Mouse (Mus musculus): Measurements from ENCODE around the gene Snx1. TPM values are rescaled to one million over a fixed set of nuclear protein-coding genes. Genes with fewer than 3 reads are reported as not detected.

The Snx1 gene
- total and polyA plus RNA-seq, 3 experiments, result 86.4 to 186 (median 110) TPM

DNA sequence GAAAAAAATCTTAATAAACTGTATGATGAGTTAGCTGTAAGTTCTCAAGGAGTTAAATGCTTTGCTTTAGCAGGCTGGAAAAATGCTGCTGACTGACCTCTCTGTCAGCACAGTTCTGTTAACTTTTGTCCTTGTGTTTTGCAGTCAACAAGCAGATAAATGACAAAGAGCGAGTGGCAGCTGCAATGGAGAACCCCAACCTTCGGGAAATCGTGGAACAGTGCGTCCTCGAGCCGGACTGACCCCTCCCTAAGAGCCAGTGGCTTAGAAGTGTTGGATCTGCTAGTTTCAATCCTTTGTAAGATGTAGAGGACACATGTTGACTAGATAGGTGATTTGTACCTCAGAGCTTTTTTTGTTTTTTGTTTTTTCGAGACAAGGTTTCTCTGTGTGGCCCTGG is 11.8 kb upstream of the Snx1 start:
- Histone ChIP-seq H3K4me2 (ENCODE audit: insufficient read depth, low read depth, poor library complexity, severe bottlenecking) (no peak overlapping the region), H3K4me1 (ENCODE audit: control insufficient read depth in 1 of 2, insufficient read depth in 2 of 2) (peaks cover 6 to 41% of the 10 kb centered on the region in 2 experiments; a peak in 3 of 4 replicates), H3K27me3 (replicated peaks) (no peaks in the 10 kb centered on the region), H3K4me3 (replicated peaks in 1 of 3; ENCODE audit: low read depth in 2 of 3, low read length in 2 of 3, poor library complexity in 1 of 3) (no peak overlapping the region), H3K9me3 (replicated peaks; ENCODE audit: low read length) (peaks cover 3% of the 10 kb centered on the region), H3K36me3 (replicated peaks in 1 of 2; ENCODE audit: control insufficient read depth in 1 of 2, insufficient read depth in 1 of 2, low read length in 1 of 2) (peaks cover 58 to 73% of the 10 kb centered on the region in 2 experiments), H3K79me2 (replicated peaks; ENCODE audit: control insufficient read depth, extremely low read depth, insufficient read depth, poor library complexity, severe bottlenecking) (peaks cover 3% of the 10 kb centered on the region; the same call in 1 of the 2 replicates), H3K9ac (ENCODE audit: insufficient read depth, low read depth) (no peak overlapping the region), H3K27ac (ENCODE audit: insufficient read depth, low read depth) (no peak overlapping the region)
- dilution Hi-C loops (cut with MboI; ENCODE audit: extremely low pct_ligation_motif_present, extremely low pct_unique_long_range_greater_than_20kb, low sequenced_read_pairs), result no loop called here
- TF ChIP-seq MEF2A (IDR thresholded peaks at IDR 0.05; ENCODE audit: borderline replicate concordance, low read depth, low read length), result no peak
- TF ChIP-seq MAX (IDR thresholded peaks at IDR 0.05; ENCODE audit: low read length), result no peak
- TF ChIP-seq MAFK (IDR thresholded peaks at IDR 0.05; ENCODE audit: insufficient replicate concordance, low read length), result no peak
- TF ChIP-seq USF1 (IDR thresholded peaks at IDR 0.05; ENCODE audit: low read depth, low read length), result no peak
- TF ChIP-seq ZKSCAN1 (IDR thresholded peaks at IDR 0.05; ENCODE audit: borderline replicate concordance, low read depth, low read length), result no peak
- TF ChIP-seq TBP (conservative IDR thresholded peaks at IDR 0.05; ENCODE audit: low read depth, low read length), result no peak
- no peak for TF ChIP-seq IRF4 (IDR thresholded peaks at IDR 0.05; ENCODE audit: low read depth, low read length)
- no peak for TF ChIP-seq SIN3A (IDR thresholded peaks at IDR 0.05; ENCODE audit: low read length)
- no peak for TF ChIP-seq POLR2A (IDR thresholded peaks at IDR 0.05; ENCODE audit: low read depth, low read length)
- TF ChIP-seq ZC3H11A (IDR thresholded peaks at IDR 0.05; ENCODE audit: low read depth, low read length), result no peak
- DNase-seq (ENCODE audit: extremely low read depth), result no peak
- in situ Hi-C loops (cut with MboI; ENCODE audit: low pct_ligation_motif_present, low pct_unique_long_range_greater_than_20kb, low sequenced_read_pairs), result loop anchor here (25.0 kb wide), 2 partner anchors 374 to 649 kb away; partner anchors contain the start of genes Aph1b, Fbxl22 and Gm10647

DNA sequence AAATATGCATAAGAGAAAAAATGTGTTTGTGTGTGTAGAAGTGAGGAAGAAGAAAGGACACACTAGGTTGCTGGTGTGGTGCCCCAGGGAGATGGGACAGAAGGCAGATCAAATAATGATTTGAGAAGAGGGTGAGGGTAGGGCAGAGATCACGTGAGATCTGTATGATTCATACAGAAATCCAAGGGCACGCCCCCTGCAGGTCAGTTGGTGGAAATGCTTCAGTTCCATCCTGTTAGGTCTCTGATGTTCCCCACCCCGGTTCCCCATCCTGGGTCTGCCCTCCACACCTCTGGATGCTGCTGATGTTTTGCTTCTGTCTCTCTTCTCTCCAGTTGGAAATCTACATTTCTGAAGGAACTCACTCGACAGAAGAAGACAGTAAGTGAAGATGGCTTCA is 9.6 kb upstream of the Snx1 start:
- H3K4me2 ChIP-seq (ENCODE audit: insufficient read depth, low read depth, poor library complexity, severe bottlenecking), result no peak overlapping the region
- no peak overlapping the region for H3K4me3 ChIP-seq (replicated peaks in 1 of 3; ENCODE audit: low read depth in 2 of 3, low read length in 2 of 3, poor library complexity in 1 of 3)
- no peak overlapping the region for H3K27ac ChIP-seq (ENCODE audit: insufficient read depth, low read depth)
- H3K79me2 ChIP-seq (replicated peaks; ENCODE audit: control insufficient read depth, extremely low read depth, insufficient read depth, poor library complexity, severe bottlenecking), result peaks cover 8% of the 10 kb centered on the region; the same call in 1 of the 2 replicates
- dilution Hi-C loops (cut with MboI; ENCODE audit: extremely low pct_ligation_motif_present, extremely low pct_unique_long_range_greater_than_20kb, low sequenced_read_pairs) (no loop called here), in situ Hi-C loops (cut with MboI; ENCODE audit: low pct_ligation_motif_present, low pct_unique_long_range_greater_than_20kb, low sequenced_read_pairs) (loop anchor here (25.0 kb wide), 2 partner anchors 376 to 651 kb away; partner anchors contain the start of genes Aph1b, Fbxl22 and Gm10647)
- H3K9ac ChIP-seq (ENCODE audit: insufficient read depth, low read depth), result no peak overlapping the region
- H3K27me3 ChIP-seq (replicated peaks), result no peaks in the 10 kb centered on the region
- peaks cover 64 to 88% of the 10 kb centered on the region in 2 experiments for H3K36me3 ChIP-seq (replicated peaks in 1 of 2; ENCODE audit: control insufficient read depth in 1 of 2, insufficient read depth in 1 of 2, low read length in 1 of 2)
- peaks cover 3 to 30% of the 10 kb centered on the region in 2 experiments; a peak in 3 of 4 replicates for H3K4me1 ChIP-seq (ENCODE audit: control insufficient read depth in 1 of 2, insufficient read depth in 2 of 2)
- H3K9me3 ChIP-seq (replicated peaks; ENCODE audit: low read length), result peaks cover 3% of the 10 kb centered on the region
- no peak for TF ChIP-seq JUN (IDR thresholded peaks at IDR 0.05; ENCODE audit: insufficient read depth, low read depth, low read length)
- no peak for TF ChIP-seq MAFK (IDR thresholded peaks at IDR 0.05; ENCODE audit: insufficient replicate concordance, low read length)
- no peak for TF ChIP-seq CHD2 (IDR thresholded peaks at IDR 0.05; ENCODE audit: low read length)
- TF ChIP-seq TCF12 (IDR thresholded peaks at IDR 0.05; ENCODE audit: low read depth, low read length), result no peak
- TF ChIP-seq SMC3 (IDR thresholded peaks at IDR 0.05; ENCODE audit: low read depth, low read length), result peak; percentile 16; the same call in 1 of the 2 replicates
- no peak for TF ChIP-seq USF1 (IDR thresholded peaks at IDR 0.05; ENCODE audit: low read depth, low read length)
- no peak for TF ChIP-seq TBP (conservative IDR thresholded peaks at IDR 0.05; ENCODE audit: low read depth, low read length)
- TF ChIP-seq BHLHE40 (IDR thresholded peaks at IDR 0.05; ENCODE audit: low read depth, low read length), result peak; percentile 71
- TF ChIP-seq CTCF (conservative IDR thresholded peaks at IDR 0.05 in 1 of 2, IDR thresholded peaks at IDR 0.05 in 1 of 2; ENCODE audit: low read depth in 2 of 2, low read length in 2 of 2), result peak; percentile 58 to 61
- TF ChIP-seq POLR2AphosphoS2 (IDR thresholded peaks at IDR 0.05; ENCODE audit: low read depth, low read length), result no peak
- no peak for TF ChIP-seq NELFE (IDR thresholded peaks at IDR 0.05; ENCODE audit: low read depth, low read length)
- DNase-seq (ENCODE audit: extremely low read depth), result peak; percentile 47

All from CH12.LX (cell line).